Comparison of ENCODE assay signal across 9 mouse cellular contexts in the genomic region with DNA sequence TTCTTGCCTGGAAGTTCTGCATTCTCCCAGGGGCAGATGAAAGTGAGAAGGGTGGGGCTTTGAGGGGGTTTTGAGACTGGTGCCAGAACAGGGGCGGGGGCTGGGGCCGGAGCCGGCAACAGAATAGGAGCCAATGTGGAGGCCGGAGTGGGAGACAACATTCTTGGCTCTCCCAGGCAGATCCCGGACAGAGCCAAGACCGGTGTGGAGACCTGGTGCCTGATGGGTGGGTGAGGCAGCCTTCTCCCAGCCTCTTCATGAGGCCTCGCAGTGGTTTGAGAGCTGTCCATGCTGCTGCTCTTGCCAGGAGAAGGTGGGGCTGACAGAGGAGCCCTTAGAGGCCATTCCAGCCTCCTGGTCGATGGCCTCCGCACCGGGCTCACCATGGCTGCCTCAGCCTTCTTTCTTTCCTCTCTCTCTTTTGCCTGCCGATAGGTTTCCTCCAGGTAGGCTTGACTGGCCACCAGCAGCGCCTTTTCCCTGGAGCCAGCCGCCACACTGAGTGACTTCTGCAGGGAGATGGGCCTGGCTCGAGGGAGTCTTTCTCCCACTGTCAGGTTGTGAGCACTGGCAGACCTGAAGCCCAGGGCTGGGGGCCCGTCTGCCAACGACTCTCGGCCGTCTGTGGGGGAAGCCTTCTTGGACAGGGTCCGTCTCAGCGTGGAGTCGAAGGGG. TPM values are rescaled to one million over a fixed set of nuclear protein-coding genes. Genes with fewer than 3 reads are reported as not detected.
DNase-seq lines count a peak whose midpoint lies in the region; ATAC-seq lines count a peak whose summit lies in the region.
"Had no signal": no experiment of that assay in that cellular context is flagged by ENCODE, and none has a peak within 500 bp of the region (broad histone marks: within the 10 kb centered on the region; RNA-seq: fewer than 3 reads in every experiment).

No protein-coding gene starts in this region.

- no peaks in the 10 kb centered on the region for H3K9me3 ChIP-seq in hindbrain, embryonic 14.5 days (ENCODE audit: control insufficient read depth, low read length)
- H3K9me3 ChIP-seq in liver, embryonic 11.5 days (ENCODE audit: control insufficient read depth, low read length): no peaks in the 10 kb centered on the region
- H3K9me3 ChIP-seq: liver, embryonic 15.5 days had no signal

- no peaks in the 10 kb centered on the region for H3K27me3 ChIP-seq in hindbrain, embryonic 14.5 days (ENCODE audit: control insufficient read depth, insufficient read depth, low read length)
- peaks cover 47% of the 10 kb centered on the region for H3K27me3 ChIP-seq in liver, embryonic 11.5 days (replicated peaks; ENCODE audit: control insufficient read depth, insufficient read depth, low read length)

- no peak for ATAC-seq in hindbrain, embryonic 14.5 days (ENCODE audit: low FRiP score)
- ATAC-seq in liver, embryonic 11.5 days (replicated peaks; ENCODE audit: low FRiP score): no peak

- H3K4me1 ChIP-seq in hindbrain, embryonic 14.5 days (replicated peaks; ENCODE audit: control insufficient read depth, insufficient read depth, low read length): 0 out of 2 replicates have a peak, but pooled peaks cover 4% of the 10 kb centered on the region
- peaks cover under 1% of the 10 kb centered on the region; the same call in 1 of the 2 replicates for H3K4me1 ChIP-seq in liver, embryonic 11.5 days (replicated peaks; ENCODE audit: control insufficient read depth, insufficient read depth, low read length)
- H3K4me1 ChIP-seq: liver, embryonic 15.5 days had no signal

- WGBS in hindbrain, embryonic 14.5 days: 53% methylated on average over 21 of the region's 21 CpGs
- 42% methylated on average over 21 of the region's 21 CpGs for WGBS in liver, embryonic 11.5 days

- H3K36me3 ChIP-seq in hindbrain, embryonic 14.5 days (replicated peaks; ENCODE audit: control insufficient read depth, insufficient read depth): no peaks in the 10 kb centered on the region
- H3K36me3 ChIP-seq in liver, embryonic 11.5 days (ENCODE audit: control insufficient read depth, insufficient read depth, low read length): no peaks in the 10 kb centered on the region
- H3K36me3 ChIP-seq: liver, embryonic 15.5 days had no signal

- H3K27ac ChIP-seq in hindbrain, embryonic 14.5 days: no peak overlapping the region; the same call in 1 of the 2 replicates
- no peak overlapping the region for H3K27ac ChIP-seq in liver, embryonic 11.5 days (ENCODE audit: low read depth, low read length)
- H3K27ac ChIP-seq: liver, embryonic 15.5 days had no signal

- 0 out of 2 replicates have a peak overlapping the region, but pooled peaks have one; percentile 2 for H3K9ac ChIP-seq in hindbrain, embryonic 14.5 days
- H3K9ac ChIP-seq in liver, embryonic 11.5 days (ENCODE audit: low read depth, low read length): no peak overlapping the region
- H3K9ac ChIP-seq: liver, embryonic 15.5 days had no signal

- peak; percentile 26 for DNase-seq in gastrocnemius, postnatal 10 days
- no peak for DNase-seq in gastrocnemius, postnatal 25 days
- DNase-seq in R1 (ENCODE audit: low read depth, low spot score): peak; percentile 41
- DNase-seq in hindbrain, embryonic 14.5 days (ENCODE audit: low spot score): no peak
- peak; percentile 44 for DNase-seq in lung, postnatal 36 days
- no peak for DNase-seq in liver, embryonic 11.5 days (ENCODE audit: low spot score)
- DNase-seq in T-cell, adult 2 months (ENCODE audit: low spot score): no peak
- no peak for DNase-seq in right cerebral cortex, adult 18-20 months

- H3K4me3 ChIP-seq in hindbrain, embryonic 14.5 days (replicated peaks; ENCODE audit: low read length): no peak overlapping the region
- no peak overlapping the region for H3K4me3 ChIP-seq in liver, embryonic 11.5 days (ENCODE audit: low read depth, low read length)
- H3K4me3 ChIP-seq: liver, embryonic 15.5 days had no signal

- H3K4me2 ChIP-seq in hindbrain, embryonic 14.5 days (replicated peaks): 0 out of 2 replicates have a peak overlapping the region, but pooled peaks have one; percentile 6
- H3K4me2 ChIP-seq in liver, embryonic 11.5 days: no peak overlapping the region
- H3K4me2 ChIP-seq: liver, embryonic 15.5 days had no signal

RNA-seq across cellular contexts. Expression of gene Gpr179, which starts 13.4 kb away (rescaled TPM):
- under 1 TPM; 0.07 to 0.09 TPM for total RNA-seq in gastrocnemius, postnatal 10 days (2021)
- total RNA-seq in gastrocnemius, postnatal 25 days (2021): under 1 TPM in 1 of 2 experiments, not detected in 1; 0.03 TPM
- polyA plus RNA-seq in hindbrain, embryonic 14.5 days (2014; fragmentation: Nextera tagmentation; extraction: Ambion mirVana): 0.23 and 0.50 TPM in 2 replicates
- 0.03 TPM in 2 replicates for polyA plus RNA-seq in liver, embryonic 11.5 days (2014; fragmentation: Nextera tagmentation; extraction: Ambion mirVana)
- polyA plus RNA-seq: liver, embryonic 15.5 days had no signal

RNA-seq across cellular contexts. Expression of gene Mrpl45, which starts 22.9 kb away (rescaled TPM):
- total RNA-seq in gastrocnemius, postnatal 10 days (2021): 10 to 100 TPM; 28.5 to 33.8 TPM
- 10 to 100 TPM; 34.3 to 41.6 TPM for total RNA-seq in gastrocnemius, postnatal 25 days (2021)
- 32.8 and 37.3 TPM in 2 replicates for polyA plus RNA-seq in hindbrain, embryonic 14.5 days (2014; fragmentation: Nextera tagmentation; extraction: Ambion mirVana)
- 62.4 and 63.2 TPM in 2 replicates for polyA plus RNA-seq in liver, embryonic 11.5 days (2014; fragmentation: Nextera tagmentation; extraction: Ambion mirVana)

RNA-seq across cellular contexts. Expression of gene Socs7, which starts 23.9 kb away (rescaled TPM):
- total RNA-seq in gastrocnemius, postnatal 10 days (2021): 10 to 100 TPM; 33.7 to 34.8 TPM
- 10 to 100 TPM; 38.9 to 39.2 TPM for total RNA-seq in gastrocnemius, postnatal 25 days (2021)
- 6.4 and 6.7 TPM in 2 replicates for polyA plus RNA-seq in hindbrain, embryonic 14.5 days (2014; fragmentation: Nextera tagmentation; extraction: Ambion mirVana)
- 2.2 and 2.4 TPM in 2 replicates for polyA plus RNA-seq in liver, embryonic 11.5 days (2014; fragmentation: Nextera tagmentation; extraction: Ambion mirVana)

RNA-seq across cellular contexts. Expression of gene Npepps, which starts 58.0 kb away (rescaled TPM):
- 10 to 100 TPM; 52.1 to 57.5 TPM for total RNA-seq in gastrocnemius, postnatal 10 days (2021)
- total RNA-seq in gastrocnemius, postnatal 25 days (2021): 10 to 100 TPM; 49.7 to 60.0 TPM
- polyA plus RNA-seq in hindbrain, embryonic 14.5 days (2014; fragmentation: Nextera tagmentation; extraction: Ambion mirVana): 132 and 144 TPM in 2 replicates
- 52.1 and 60.2 TPM in 2 replicates for polyA plus RNA-seq in liver, embryonic 11.5 days (2014; fragmentation: Nextera tagmentation; extraction: Ambion mirVana)

Comparison
In these comparisons a context has a peak if more than half of its experiments do, and no peak if none do; other contexts are left out.
1. DNase-seq: peak in gastrocnemius, postnatal 10 days (single experiment), R1 (single experiment) and lung, postnatal 36 days (single experiment); none in gastrocnemius, postnatal 25 days (single experiment), hindbrain, embryonic 14.5 days (single experiment), liver, embryonic 11.5 days (single experiment), T-cell, adult 2 months (single experiment) and right cerebral cortex, adult 18-20 months (single experiment).